Mouse (Mus musculus) embryonic facial prominence, embryonic 14.5 days (tissue): ENCODE measurements at regions not wholly inside any gene's neighbourhood (a gene's known extent, or its start where the extent isn't known, plus 50 kb on each side); places are given as distances from the start of the nearest gene placed in this dataset.

ENCODE experiments used
- ATAC-seq: fragments of 200-750 bp; cut with Nextera tagmentation; 2 replicates; pipeline ENCODE4 v1.8.0; 2017; ENCODE audit warnings: low read depth, moderate number of reproducible peaks, moderate TSS enrichment
- DNase-seq: peaks from one replicate; pipeline ENCODE4 v3.0.0-alpha.2; 2015; ENCODE audit warnings: low spot score
- H3K27ac ChIP-seq: fragments of 300-500 bp; sonication (generic); replicated peaks from 2 replicates; pipeline ENCODE4 v1.5.1; 2014; ENCODE audit warnings: low read depth, mild to moderate bottlenecking, low read length, moderate library complexity
- H3K27me3 ChIP-seq: fragments of 300-500 bp; sonication (generic); replicated peaks from 2 replicates; pipeline ENCODE4 v1.6.1; 2014; ENCODE audit warnings: low read length; ENCODE audit not compliant: control insufficient read depth, insufficient read depth
- H3K36me3 ChIP-seq: fragments of 300-500 bp; sonication (generic); 2 replicates; pipeline ENCODE4 v1.6.1; 2014; ENCODE audit warnings: low read length, mixed read lengths; ENCODE audit not compliant: control insufficient read depth, insufficient read depth
- H3K4me1 ChIP-seq: fragments of 300-500 bp; sonication (generic); 2 replicates; pipeline ENCODE4 v1.6.1; 2014; ENCODE audit warnings: antibody characterized with exemption, low read length; ENCODE audit not compliant: control insufficient read depth, insufficient read depth
- H3K4me2 ChIP-seq: fragments of 300-500 bp; sonication (generic); 2 replicates; pipeline ENCODE4 v1.6.1; 2014; ENCODE audit warnings: low read depth, mild to moderate bottlenecking, low read length, moderate library complexity, mixed read lengths
- H3K4me3 ChIP-seq: fragments of 300-500 bp; sonication (generic); 2 replicates; pipeline ENCODE4 v1.5.1; 2014; ENCODE audit warnings: low read depth, mild to moderate bottlenecking, low read length
- H3K9ac ChIP-seq: fragments of 300-500 bp; sonication (generic); 2 replicates; pipeline ENCODE4 v1.6.1; 2014; ENCODE audit warnings: low read depth, mild to moderate bottlenecking, low read length, moderate library complexity, mixed read lengths
- H3K9me3 ChIP-seq: fragments of 300-500 bp; sonication (generic); 2 replicates; pipeline ENCODE4 v1.6.1; 2016; ENCODE audit warnings: low read length; ENCODE audit not compliant: control insufficient read depth
- WGBS: fragments of 180-500 bp; shearing (Covaris S2); extraction: QIAGEN DNeasy Blood & Tissue Kit; methylation state at CpG from one replicate; pipeline ENCODE4 v1.1.7; 2014; 5-methylcytosine and 5-hydroxymethylcytosine counted together

DNA sequence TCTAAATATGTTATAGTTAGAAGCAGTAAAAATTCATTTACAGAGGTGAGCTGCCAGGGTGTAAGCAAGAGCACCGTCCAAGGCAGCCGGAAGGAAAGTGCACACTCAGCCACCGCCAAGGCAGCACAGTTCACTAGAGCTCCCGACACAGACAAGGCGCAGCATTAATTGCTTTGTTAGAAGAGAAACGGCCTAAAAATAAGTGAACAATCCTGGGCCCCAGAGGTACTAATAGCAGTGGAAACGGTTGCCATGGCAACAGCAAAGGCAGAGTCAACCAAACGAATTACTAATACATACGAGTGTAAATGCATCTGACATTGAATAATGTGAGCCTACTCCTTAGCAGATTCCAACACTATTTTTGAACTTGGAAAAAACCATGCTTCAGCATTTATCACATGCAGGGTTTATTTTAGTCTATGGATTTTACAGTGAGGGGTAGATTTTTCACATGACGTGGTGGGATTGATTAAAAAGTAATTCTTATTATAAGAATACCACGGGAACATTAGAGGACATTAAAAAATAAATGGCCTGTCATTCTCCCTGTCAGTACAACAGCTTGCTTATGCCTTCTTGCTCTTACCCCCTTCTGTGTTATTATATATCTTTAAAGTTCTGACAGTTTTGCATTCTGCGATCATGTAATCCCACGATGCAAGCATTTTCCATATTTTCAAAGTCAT, 62.5 kb downstream of the Cavin4 start:
- DNase-seq (peak; percentile 73), ATAC-seq (peak; percentile 50; the same call in 1 of the 2 replicates)
- H3K4me1 ChIP-seq: no peaks in the 10 kb centered on the region
- WGBS: 62% methylated on average over 13 of the region's 13 CpGs
- H3K9ac ChIP-seq: no peak overlapping the region
- H3K36me3 ChIP-seq: no peaks in the 10 kb centered on the region
- no peak overlapping the region for H3K4me2 ChIP-seq
- H3K27ac ChIP-seq: no peak overlapping the region
- H3K9me3 ChIP-seq: no peaks in the 10 kb centered on the region
- no peaks in the 10 kb centered on the region for H3K27me3 ChIP-seq
- no peak overlapping the region for H3K4me3 ChIP-seq

DNA sequence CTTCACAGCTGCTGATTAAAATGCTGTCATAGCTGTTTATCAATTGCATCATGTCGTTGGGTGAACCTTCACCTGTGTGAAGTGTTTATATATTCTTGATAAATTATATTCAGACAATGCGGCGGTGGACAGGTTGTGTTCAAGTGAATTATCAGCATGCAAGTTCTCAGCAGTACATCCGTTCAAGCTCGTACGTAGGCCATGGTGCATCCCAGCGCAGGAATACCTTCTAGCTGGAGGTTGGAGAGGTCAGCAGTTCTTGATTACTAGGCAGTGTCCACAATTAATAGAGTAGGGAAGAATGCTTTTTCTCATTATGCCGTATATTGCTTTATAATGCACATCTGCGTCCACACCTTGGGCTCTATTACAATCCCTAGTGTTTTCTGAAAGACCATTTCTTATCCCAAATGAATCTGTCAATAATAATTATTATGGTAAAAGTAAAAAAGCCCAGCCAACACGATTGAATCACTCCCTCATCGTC, 63.1 kb downstream of the Cavin4 start:
- Histone ChIP-seq H3K27ac (no peak overlapping the region), H3K27me3 (no peaks in the 10 kb centered on the region), H3K36me3 (no peaks in the 10 kb centered on the region), H3K9ac (no peak overlapping the region), H3K4me1 (no peaks in the 10 kb centered on the region), H3K4me2 (no peak overlapping the region), H3K4me3 (no peak overlapping the region), H3K9me3 (no peaks in the 10 kb centered on the region)
- WGBS: 86% methylated on average over 11 of the region's 11 CpGs
- DNase-seq: no peak
- ATAC-seq: no peak

DNA sequence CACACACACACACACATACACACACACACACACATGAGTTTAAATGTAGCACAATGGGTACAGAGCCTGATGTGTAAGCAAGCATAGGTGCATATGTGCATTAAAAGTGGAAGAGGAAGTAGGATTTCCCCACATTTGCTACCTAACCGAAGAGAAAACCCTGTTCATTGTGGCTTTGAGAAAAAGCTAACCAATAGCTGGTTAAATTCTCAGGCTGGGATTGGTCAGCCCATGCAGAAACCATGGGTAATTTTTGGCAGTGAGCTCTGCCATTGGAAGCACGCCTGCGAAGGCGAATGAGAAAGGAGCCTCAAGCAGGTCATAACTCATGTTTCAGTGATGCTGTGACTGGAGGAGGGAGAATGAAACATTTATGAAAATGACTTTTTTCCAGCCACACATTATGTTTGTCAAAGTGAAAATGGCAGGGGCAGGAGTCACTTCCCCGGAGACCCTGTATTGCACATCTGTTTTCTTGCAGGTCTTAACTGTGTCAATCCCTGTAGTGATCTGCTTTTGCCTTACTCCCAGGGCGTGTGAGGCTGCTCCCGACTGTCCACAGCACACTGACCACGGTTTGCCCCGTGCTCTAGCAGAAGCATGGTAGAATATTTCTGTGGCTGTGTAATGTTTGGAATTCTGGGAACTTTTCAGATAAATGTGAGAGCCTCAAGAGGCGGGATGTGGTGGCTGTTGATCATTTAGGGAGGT, 71.7 kb downstream of the Cavin4 start:
- no peaks in the 10 kb centered on the region for H3K36me3 ChIP-seq
- H3K9me3 ChIP-seq: no peaks in the 10 kb centered on the region
- H3K27ac ChIP-seq: no peak overlapping the region
- DNase-seq (peak; percentile 50), ATAC-seq (no peak)
- H3K4me3 ChIP-seq: no peak overlapping the region
- WGBS: 43% methylated on average over 10 of the region's 10 CpGs
- H3K9ac ChIP-seq: no peak overlapping the region
- peak overlapping the region; percentile 23 for H3K4me2 ChIP-seq
- H3K27me3 ChIP-seq: no peaks in the 10 kb centered on the region
- 0 out of 2 replicates have a peak, but pooled peaks cover 4% of the 10 kb centered on the region for H3K4me1 ChIP-seq

DNA sequence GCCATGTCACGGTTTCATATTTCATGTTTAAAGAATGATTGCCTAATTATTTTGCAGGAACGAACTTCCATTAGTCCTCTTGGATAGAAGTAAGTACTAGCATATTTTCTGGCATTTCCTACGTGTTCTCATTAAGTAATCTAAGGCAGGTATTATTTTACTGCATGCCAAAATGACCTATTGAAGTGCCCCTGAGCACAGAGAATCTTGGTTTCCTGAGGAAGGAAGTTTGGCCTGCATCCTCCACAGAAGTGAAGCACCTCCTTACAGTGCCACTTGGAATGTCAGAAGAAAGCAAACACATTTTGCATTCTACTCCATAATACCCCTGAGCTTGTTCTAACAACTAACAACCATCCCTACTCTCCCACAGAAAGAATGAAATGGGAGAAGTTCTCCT, 82.9 kb downstream of the Cavin4 start:
- Histone ChIP-seq H3K4me1 (no peaks in the 10 kb centered on the region), H3K36me3 (no peaks in the 10 kb centered on the region), H3K27ac (no peak overlapping the region), H3K4me2 (no peak overlapping the region), H3K27me3 (no peaks in the 10 kb centered on the region), H3K4me3 (no peak overlapping the region), H3K9me3 (no peaks in the 10 kb centered on the region), H3K9ac (no peak overlapping the region)
- ATAC-seq (no peak), DNase-seq (no peak)
- WGBS: 59% methylated on average over 3 of the region's 3 CpGs

DNA sequence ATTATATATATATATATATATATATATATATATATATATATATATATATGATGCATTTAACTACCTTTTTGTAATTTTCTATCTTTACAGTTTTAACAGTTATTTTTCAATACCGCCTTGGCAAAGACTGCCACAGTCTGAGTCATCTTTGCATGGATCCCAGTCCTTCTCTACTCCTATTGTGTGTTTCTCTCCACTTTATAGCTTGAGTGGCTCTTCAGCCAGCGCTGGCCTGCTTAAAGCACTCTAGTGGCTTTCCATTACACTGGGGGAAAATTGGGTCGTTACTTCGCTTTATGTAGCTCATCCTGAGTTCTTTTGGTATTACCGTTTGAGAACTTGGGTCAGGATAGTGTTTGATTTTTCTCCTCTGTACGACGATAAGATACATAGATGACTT, 86.3 kb downstream of the Cavin4 start:
- H3K36me3 ChIP-seq: no peaks in the 10 kb centered on the region
- H3K9ac ChIP-seq: no peak overlapping the region
- no peak overlapping the region for H3K27ac ChIP-seq
- H3K27me3 ChIP-seq: no peaks in the 10 kb centered on the region
- no peak overlapping the region for H3K4me2 ChIP-seq
- no peaks in the 10 kb centered on the region for H3K9me3 ChIP-seq
- no peak overlapping the region for H3K4me3 ChIP-seq
- no peak for DNase-seq
- peaks cover 2% of the 10 kb centered on the region; the same call in 1 of the 2 replicates for H3K4me1 ChIP-seq
- WGBS: 87% methylated on average over 7 of the region's 7 CpGs
- no peak for ATAC-seq

DNA sequence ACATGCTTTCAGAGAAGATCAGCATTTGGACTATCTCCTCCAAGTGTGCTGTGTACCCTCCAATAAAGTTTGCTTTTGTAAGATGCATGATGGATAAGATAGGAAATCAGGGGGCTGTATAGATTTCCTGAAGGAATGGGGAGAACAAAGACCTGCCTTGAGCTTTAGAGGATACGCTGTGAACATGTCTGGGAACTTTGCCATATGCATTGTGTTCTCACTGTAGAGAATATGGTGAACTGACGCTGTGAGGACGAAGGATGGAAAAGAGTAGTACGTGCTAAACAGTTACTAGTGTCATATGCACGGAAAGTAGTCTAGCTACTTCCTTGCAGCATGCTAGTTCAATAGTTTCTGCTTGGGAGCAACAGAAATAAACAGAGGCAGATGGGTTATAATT, 86.8 kb downstream of the Cavin4 start:
- no peak overlapping the region for H3K9ac ChIP-seq
- no peak overlapping the region for H3K4me3 ChIP-seq
- ATAC-seq (no peak), DNase-seq (peak; percentile 26)
- no peaks in the 10 kb centered on the region for H3K27me3 ChIP-seq
- H3K4me2 ChIP-seq: no peak overlapping the region
- no peaks in the 10 kb centered on the region for H3K9me3 ChIP-seq
- H3K36me3 ChIP-seq: no peaks in the 10 kb centered on the region
- 72% methylated on average over 5 of the region's 5 CpGs for WGBS
- peaks cover 5% of the 10 kb centered on the region; the same call in 1 of the 2 replicates for H3K4me1 ChIP-seq
- H3K27ac ChIP-seq: no peak overlapping the region

DNA sequence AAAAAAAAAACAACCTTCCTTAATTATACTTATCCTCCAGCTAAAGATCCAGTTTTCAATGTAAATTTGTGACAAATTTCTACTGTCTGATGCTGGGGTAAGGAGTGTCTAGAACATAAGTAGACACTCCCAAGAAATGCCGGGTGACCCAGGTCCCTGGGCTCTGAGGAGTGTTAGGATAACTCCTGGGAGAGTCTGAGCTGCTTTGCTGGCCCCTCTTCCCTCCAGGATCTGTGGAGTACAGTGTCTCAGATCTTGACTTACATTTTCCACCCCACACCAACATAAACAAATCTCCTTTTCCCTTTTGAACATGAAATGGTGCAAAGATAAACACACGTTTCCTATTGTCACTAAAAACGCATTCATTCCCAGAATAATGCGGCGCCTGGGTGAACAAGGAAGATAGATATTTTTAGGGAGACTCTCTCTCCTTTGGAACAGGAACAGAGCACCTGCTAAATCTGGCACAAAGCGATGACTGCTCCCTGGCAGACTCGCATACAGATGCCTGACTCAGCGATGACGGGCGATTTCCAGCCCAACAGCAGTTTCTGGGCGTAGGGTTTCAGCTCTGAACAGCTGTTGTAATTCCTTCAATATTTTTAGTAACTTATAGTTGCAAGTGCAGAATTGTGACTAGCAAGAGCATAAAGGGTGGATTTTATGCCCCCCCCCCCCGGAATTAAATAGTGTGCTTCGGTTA, 91.3 kb downstream of the Cavin4 start:
- WGBS: 45% methylated on average over 13 of the region's 13 CpGs
- ATAC-seq: peak; percentile 92
- H3K27ac ChIP-seq: peak overlapping the region; percentile 28; the same call in 1 of the 2 replicates

DNA sequence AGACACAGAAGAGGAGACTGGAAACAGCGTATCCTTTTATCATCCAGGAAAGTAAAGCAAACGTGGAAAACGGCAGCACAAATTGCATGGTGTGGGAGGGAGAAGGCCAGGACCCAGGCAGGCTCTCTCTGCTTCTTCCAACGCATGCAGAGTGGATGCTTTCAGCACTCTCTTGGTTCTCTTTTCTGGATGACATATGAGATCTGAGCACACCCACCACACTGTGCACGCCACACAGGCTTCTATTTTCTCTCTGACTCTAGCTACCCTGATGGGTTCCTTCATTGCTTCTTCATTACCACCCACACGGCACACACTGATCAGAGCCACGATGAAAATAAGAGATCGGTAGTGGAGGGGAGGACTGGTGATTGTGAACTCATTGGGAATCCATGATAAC, 97.3 kb downstream of the Cavin4 start:
- Histone ChIP-seq H3K4me3 (no peak overlapping the region), H3K27ac (no peak overlapping the region), H3K4me1 (peaks cover 2% of the 10 kb centered on the region; the same call in 1 of the 2 replicates), H3K9me3 (no peaks in the 10 kb centered on the region), H3K4me2 (no peak overlapping the region), H3K27me3 (no peaks in the 10 kb centered on the region), H3K36me3 (no peaks in the 10 kb centered on the region), H3K9ac (no peak overlapping the region)
- ATAC-seq (no peak), DNase-seq (no peak)
- 63% methylated on average over 8 of the region's 8 CpGs for WGBS

More for the DNA sequence above, 91.3 kb downstream of the Cavin4 start:
- H3K9ac ChIP-seq: no peak overlapping the region
- peaks cover 9% of the 10 kb centered on the region; the same call in 1 of the 2 replicates for H3K4me1 ChIP-seq
- no peaks in the 10 kb centered on the region for H3K9me3 ChIP-seq
- H3K36me3 ChIP-seq: no peaks in the 10 kb centered on the region
- DNase-seq: peak; percentile 92
- H3K4me3 ChIP-seq: no peak overlapping the region
- H3K27me3 ChIP-seq: no peaks in the 10 kb centered on the region
- no peak overlapping the region for H3K4me2 ChIP-seq
